Mouse (Mus musculus) left cerebral cortex, adult 2 months (tissue): ENCODE measurements at regions not wholly inside any gene's neighbourhood (a gene's known extent, or its start where the extent isn't known, plus 50 kb on each side); places are given as distances from the start of the nearest gene placed in this dataset.

Experiments used
- DNase-seq, 2 experiments: peaks; one replicate each; pipeline ENCODE4 v3.0.0; 2021 to 2022; ENCODE audit warnings: low spot score in 2 of 2, mixed read lengths in 1 of 2; ENCODE audit errors: extremely low spot score in 1 of 2
- H3K27ac ChIP-seq: fragments of 200-600 bp; 2 replicates; pipeline ENCODE4 v1.8.1; 2022
- H3K4me3 ChIP-seq: fragments of 200-600 bp; 2 replicates; pipeline ENCODE4 v1.8.1; 2022
- CTCF ChIP-seq: fragments of 200-600 bp; IDR thresholded peaks from 2 replicates; pipeline ENCODE4 v1.8.1; 2022; ENCODE audit warnings: antibody characterized with exemption, mild to moderate bottlenecking, moderate library complexity
- intact Hi-C: fragments of 180-260 bp; cut with DNase I; formaldehyde crosslinking; loops from one replicate; pipeline ENCODE4 v1.15.1; 2025

GRCm38 (mm10) chr13:85570886-85571527, 282.1 kb upstream of the Rasa1 start:
- TF ChIP-seq CTCF = no peak
- H3K4me3 ChIP-seq = no peak overlapping the region
- intact Hi-C loops = no loop called here
- H3K27ac ChIP-seq = no peak overlapping the region
- no peak for DNase-seq

- no peak for TF ChIP-seq CTCF
- H3K4me3 ChIP-seq = no peak overlapping the region
- intact Hi-C loops = no loop called here
- no peak overlapping the region for H3K27ac ChIP-seq
- DNase-seq = no peak
These were observed 268.9 kb upstream of the Rasa1 start for GRCm38 (mm10) chr13:85557821-85558220.

- no peak overlapping the region for H3K4me3 ChIP-seq
- H3K27ac ChIP-seq = no peak overlapping the region
- peak; percentile 62 for TF ChIP-seq CTCF
- intact Hi-C loops = no loop called here
- DNase-seq = peak; percentile 38 to 43
These were observed 267.3 kb upstream of the Rasa1 start for GRCm38 (mm10) chr13:85556101-85556853.

GRCm38 (mm10) chr13:85553072-85553471, 264.1 kb upstream of the Rasa1 start:
- TF ChIP-seq CTCF = no peak
- intact Hi-C loops = no loop called here
- no peak for DNase-seq
- Histone ChIP-seq H3K27ac (no peak overlapping the region), H3K4me3 (no peak overlapping the region)

GRCm38 (mm10) chr13:85509671-85510070, 220.7 kb upstream of the Rasa1 start:
- Histone ChIP-seq H3K4me3 (no peak overlapping the region), H3K27ac (no peak overlapping the region)
- DNase-seq = no peak
- TF ChIP-seq CTCF = no peak
- intact Hi-C loops = no loop called here

- Histone ChIP-seq H3K27ac (no peak overlapping the region), H3K4me3 (no peak overlapping the region)
- intact Hi-C loops = no loop called here
- TF ChIP-seq CTCF = no peak
- DNase-seq = no peak
These were observed 219.6 kb upstream of the Rasa1 start for GRCm38 (mm10) chr13:85508552-85508951.

GRCm38 (mm10) chr13:85507374-85508101, 218.6 kb upstream of the Rasa1 start:
- Histone ChIP-seq H3K4me3 (no peak overlapping the region), H3K27ac (no peak overlapping the region)
- no peak for DNase-seq
- TF ChIP-seq CTCF = no peak
- intact Hi-C loops = no loop called here

GRCm38 (mm10) chr13:85506875-85507274, 217.9 kb upstream of the Rasa1 start:
- H3K27ac ChIP-seq = no peak overlapping the region
- DNase-seq = no peak
- H3K4me3 ChIP-seq = no peak overlapping the region
- no peak for TF ChIP-seq CTCF
- intact Hi-C loops = no loop called here

GRCm38 (mm10) chr13:85506030-85506429, 217.1 kb upstream of the Rasa1 start:
- no peak for DNase-seq
- H3K4me3 ChIP-seq = no peak overlapping the region
- TF ChIP-seq CTCF = no peak
- intact Hi-C loops = no loop called here
- H3K27ac ChIP-seq = no peak overlapping the region

GRCm38 (mm10) chr13:85505046-85505445, 216.1 kb upstream of the Rasa1 start:
- Histone ChIP-seq H3K4me3 (no peak overlapping the region), H3K27ac (no peak overlapping the region)
- no peak for TF ChIP-seq CTCF
- intact Hi-C loops = no loop called here
- no peak for DNase-seq

- H3K4me3 ChIP-seq = no peak overlapping the region
- intact Hi-C loops = no loop called here
- no peak for DNase-seq
- no peak overlapping the region for H3K27ac ChIP-seq
- TF ChIP-seq CTCF = no peak
These were observed 215.1 kb upstream of the Rasa1 start for GRCm38 (mm10) chr13:85504001-85504400.

GRCm38 (mm10) chr13:85498696-85499095, 209.8 kb upstream of the Rasa1 start:
- Histone ChIP-seq H3K4me3 (no peak overlapping the region), H3K27ac (no peak overlapping the region)
- DNase-seq = no peak
- intact Hi-C loops = no loop called here
- no peak for TF ChIP-seq CTCF
